ENCODE assay signal across 10 mouse cellular contexts in the genomic region with DNA sequence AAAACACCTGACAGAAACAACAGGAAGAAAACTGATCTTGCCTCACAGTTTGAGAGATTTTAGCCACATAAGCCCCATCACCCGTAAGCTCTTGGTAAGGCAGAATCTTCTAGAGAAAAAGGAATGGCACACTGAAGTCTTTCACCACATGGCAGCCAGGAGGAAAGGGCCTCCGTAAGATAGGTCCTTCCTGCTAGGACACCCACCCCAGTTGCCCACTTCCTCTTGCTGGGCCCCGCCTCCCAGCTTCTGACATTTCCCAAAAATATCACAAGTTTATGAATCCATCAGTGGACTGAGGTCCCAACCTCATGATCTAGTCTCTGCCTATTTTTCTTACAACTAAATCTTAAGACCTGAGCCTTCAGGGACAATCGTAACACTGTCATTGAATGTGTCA.
DNase-seq lines count a peak whose midpoint lies in the region; ATAC-seq and TF ChIP-seq lines count a peak whose summit lies in the region.
"Had no signal": no experiment of that assay in that cellular context is flagged by ENCODE, and none has a peak within 500 bp of the region (broad histone marks: within the 10 kb centered on the region; RNA-seq: fewer than 3 reads in every experiment).

No protein-coding gene starts in this region.

- no peak for TF ChIP-seq CTCF in left cerebral cortex, adult 2 months (IDR thresholded peaks at IDR 0.05)

- H3K36me3 ChIP-seq in heart, embryonic 10.5 days = no peaks in the 10 kb centered on the region; the same call in 1 of the 2 replicates
- H3K36me3 ChIP-seq in macrophage (ENCODE audit: inconsistent target) = no peaks in the 10 kb centered on the region
- H3K36me3 ChIP-seq: midbrain, embryonic 10.5 days had no signal

- H3K4me1 ChIP-seq in heart, embryonic 10.5 days = peaks cover 24% of the 10 kb centered on the region

- peak overlapping the region; percentile 62; the same call in 1 of the 2 replicates for H3K27ac ChIP-seq in heart, embryonic 10.5 days
- peak overlapping the region; percentile 45; the same call in 1 of the 2 replicates for H3K27ac ChIP-seq in left cerebral cortex, adult 2 months
- peak overlapping the region; percentile 32 for H3K27ac ChIP-seq in macrophage
- H3K27ac ChIP-seq: midbrain, embryonic 10.5 days had no signal

- no peaks in the 10 kb centered on the region for H3K79me2 ChIP-seq in macrophage (ENCODE audit: inconsistent target)

- H3K9me3 ChIP-seq in heart, embryonic 10.5 days = no peaks in the 10 kb centered on the region
- H3K9me3 ChIP-seq: midbrain, embryonic 10.5 days had no signal

- peak; percentile 83 for ATAC-seq in common myeloid progenitor, adult 5-6 weeks (replicated peaks; ENCODE audit: low read depth, poor library complexity, severe bottlenecking)
- ATAC-seq in frontal cortex, adult (ENCODE audit: low TSS enrichment) = no peak
- ATAC-seq: forebrain, postnatal 0 days had no signal

- intact Hi-C loops in left cerebral cortex, adult 2 months (cut with DNase I) = no loop called here
- intact Hi-C loops in left cerebral cortex, postnatal 10 days (cut with DNase I) = no loop called here

- WGBS in heart, embryonic 10.5 days = 78% methylated on average over 4 of the region's 4 CpGs
- 29% methylated on average over 4 of the region's 4 CpGs for WGBS in macrophage (ENCODE audit: missing documents)

- no peaks in the 10 kb centered on the region for H3K27me3 ChIP-seq in heart, embryonic 10.5 days (ENCODE audit: insufficient read depth, poor library complexity, severe bottlenecking)

- no peak overlapping the region for H3K4me3 ChIP-seq in heart, embryonic 10.5 days
- no peak overlapping the region for H3K4me3 ChIP-seq in left cerebral cortex, adult 2 months
- no peak overlapping the region for H3K4me3 ChIP-seq in macrophage (ENCODE audit: inconsistent target)
- H3K4me3 ChIP-seq: midbrain, embryonic 10.5 days had no signal

- DNase-seq in heart, embryonic 10.5 days (ENCODE audit: low spot score) = no peak
- DNase-seq in heart, adult 18-20 months = no peak
- DNase-seq in left cerebral cortex, adult 2 months (ENCODE audit: extremely low spot score in 1 of 2, low spot score in 2 of 2) = no peak
- DNase-seq in left cerebral cortex, postnatal 10 days (ENCODE audit: extremely low spot score in 1 of 2, low spot score in 2 of 2) = no peak
- DNase-seq: cerebellum, adult 9-11 months; forebrain, postnatal 0 days had no signal
